Mouse (Mus musculus) forelimb bud, embryonic 11.5 days (tissue): ENCODE data around the gene Plpp7.

Experiments used
- DNase-seq: peaks from one replicate; pipeline ENCODE4 v3.0.0-alpha.2; 2012; ENCODE audit warnings: low read depth, low spot score

Gene Plpp7

GRCm38 (mm10) chr2:32068811-32069607 lies 26.3 kb upstream of the Plpp7 start:
- DNase-seq, result no peak

GRCm38 (mm10) chr2:32070747-32071146 lies 24.6 kb upstream of the Plpp7 start:
- DNase-seq, result no peak

- DNase-seq, result no peak
Observed at GRCm38 (mm10) chr2:32074404-32074803, 20.9 kb upstream of the Plpp7 start.

- DNase-seq, result no peak
Observed at GRCm38 (mm10) chr2:32075368-32075767, 20.0 kb upstream of the Plpp7 start.

GRCm38 (mm10) chr2:32077744-32078143 lies 17.6 kb upstream of the Plpp7 start:
- DNase-seq, result no peak

GRCm38 (mm10) chr2:32078522-32078921 lies 16.8 kb upstream of the Plpp7 start:
- DNase-seq, result no peak

GRCm38 (mm10) chr2:32079191-32079725 lies 16.1 kb upstream of the Plpp7 start:
- DNase-seq, result no peak

- no peak for DNase-seq
Observed at GRCm38 (mm10) chr2:32080681-32081080, 14.6 kb upstream of the Plpp7 start.

- DNase-seq, result no peak
Observed at GRCm38 (mm10) chr2:32081296-32081929, 13.9 kb upstream of the Plpp7 start.

- no peak for DNase-seq
Observed at GRCm38 (mm10) chr2:32082229-32082628, 13.1 kb upstream of the Plpp7 start.

GRCm38 (mm10) chr2:32083159-32084011 lies 11.9 kb upstream of the Plpp7 start:
- DNase-seq, result no peak

- peak; percentile 36 for DNase-seq
Observed at GRCm38 (mm10) chr2:32084111-32084871, 11.0 kb upstream of the Plpp7 start, which contains the start of gene Fam78a. Gene Fam78a (minus strand): TSS chr2:32084857.

- no peak for DNase-seq
Observed at GRCm38 (mm10) chr2:32084872-32085199, 10.5 kb upstream of the Plpp7 start.

GRCm38 (mm10) chr2:32085231-32085630 lies 10.1 kb upstream of the Plpp7 start:
- DNase-seq, result no peak

- no peak for DNase-seq
Observed at GRCm38 (mm10) chr2:32087606-32088005, 7.7 kb upstream of the Plpp7 start.

GRCm38 (mm10) chr2:32088372-32088981 lies 6.9 kb upstream of the Plpp7 start:
- DNase-seq, result peak; percentile 68

GRCm38 (mm10) chr2:32089606-32090005 lies 5.7 kb upstream of the Plpp7 start:
- DNase-seq, result no peak

- DNase-seq, result no peak
Observed at GRCm38 (mm10) chr2:32090145-32090544, 5.2 kb upstream of the Plpp7 start.

GRCm38 (mm10) chr2:32091956-32092355 lies 3.4 kb upstream of the Plpp7 start:
- no peak for DNase-seq

- DNase-seq, result no peak
Observed at GRCm38 (mm10) chr2:32094001-32094707, 1.2 kb upstream of the Plpp7 start.
